Mouse (Mus musculus) testis, adult 2 months (tissue): ENCODE data around the gene Ndst2. TPM values are rescaled to one million over a fixed set of nuclear protein-coding genes. Genes with fewer than 3 reads are reported as not detected.
A peak's percentile ranks its signal among the peaks of the same experiment; 100 is the strongest.

Experiments used
- H3K27ac ChIP-seq: fragments of 200-500 bp; 2 replicates; pipeline ENCODE4 v1.5.1; 2012; ENCODE audit warnings: low read depth, low read length; ENCODE audit not compliant: control insufficient read depth, insufficient read depth
- H3K27me3 ChIP-seq: fragments of 200-500 bp; 2 replicates; pipeline ENCODE4 v1.6.1; 2012; ENCODE audit warnings: mild to moderate bottlenecking, low read length, moderate library complexity; ENCODE audit not compliant: control insufficient read depth, insufficient read depth
- H3K36me3 ChIP-seq: fragments of 200-500 bp; 2 replicates; pipeline ENCODE4 v1.6.1; 2012; ENCODE audit warnings: mild to moderate bottlenecking, low read length; ENCODE audit not compliant: control insufficient read depth, insufficient read depth
- H3K4me1 ChIP-seq: fragments of 200-500 bp; 2 replicates; pipeline ENCODE4 v1.6.1; 2012; ENCODE audit warnings: low read length; ENCODE audit not compliant: control insufficient read depth, insufficient read depth
- H3K4me3 ChIP-seq: fragments of 200-500 bp; 2 replicates; pipeline ENCODE4 v1.5.1; 2012; ENCODE audit warnings: low read depth, mild to moderate bottlenecking, low read length, moderate library complexity, mixed read lengths; ENCODE audit not compliant: control insufficient read depth
- CTCF ChIP-seq: fragments of 200-500 bp; IDR thresholded peaks from 2 replicates; pipeline ENCODE4 v1.5.1; 2012; ENCODE audit warnings: low read depth, mild to moderate bottlenecking, inconsistent platforms, low read length, moderate library complexity; ENCODE audit not compliant: control insufficient read depth, insufficient read depth, insufficient replicate concordance
- POLR2A ChIP-seq: fragments of 200-500 bp; IDR thresholded peaks from 2 replicates; pipeline ENCODE4 v1.6.1; 2012; ENCODE audit warnings: low read depth, mild to moderate bottlenecking, inconsistent platforms, low read length, moderate library complexity; ENCODE audit not compliant: control insufficient read depth
- polyA plus RNA-seq: library from polyadenylated mRNA; depleted of rRNA; stranded (reverse); fragments of >200 nt; gene quantifications from 2 replicates; pipeline ENCODE4 v1.2.3, GENCODE M21; 2012

The Ndst2 gene
- polyA plus RNA-seq, 1 experiment = 33.2 TPM

DNA sequence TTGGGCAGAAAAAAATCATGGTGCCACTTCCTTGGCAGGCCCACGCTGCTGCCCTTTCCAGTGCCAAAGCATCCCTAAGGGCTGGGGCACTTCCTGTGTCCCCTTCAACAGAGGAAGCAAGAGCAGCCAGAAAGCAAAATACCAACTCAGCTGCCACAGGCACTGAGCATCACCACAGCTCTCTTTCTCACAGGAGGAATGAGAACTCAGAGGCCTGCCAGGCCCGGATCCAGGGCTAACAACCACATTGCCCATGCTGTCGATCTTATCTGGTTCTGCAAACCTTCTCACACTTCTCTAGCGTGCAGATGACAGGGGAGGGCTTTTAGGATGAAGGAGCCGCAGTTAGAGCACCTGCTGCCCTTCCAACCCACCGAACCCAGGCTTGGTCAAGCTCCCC is 38.4 kb upstream of the Ndst2 start:
- Histone ChIP-seq H3K27ac (no peak overlapping the region), H3K27me3 (no peaks in the 10 kb centered on the region), H3K4me3 (no peak overlapping the region), H3K36me3 (peaks cover under 1% of the 10 kb centered on the region; the same call in 1 of the 2 replicates), H3K4me1 (peaks cover 10% of the 10 kb centered on the region)
- TF ChIP-seq POLR2A (no peak), CTCF (no peak)

DNA sequence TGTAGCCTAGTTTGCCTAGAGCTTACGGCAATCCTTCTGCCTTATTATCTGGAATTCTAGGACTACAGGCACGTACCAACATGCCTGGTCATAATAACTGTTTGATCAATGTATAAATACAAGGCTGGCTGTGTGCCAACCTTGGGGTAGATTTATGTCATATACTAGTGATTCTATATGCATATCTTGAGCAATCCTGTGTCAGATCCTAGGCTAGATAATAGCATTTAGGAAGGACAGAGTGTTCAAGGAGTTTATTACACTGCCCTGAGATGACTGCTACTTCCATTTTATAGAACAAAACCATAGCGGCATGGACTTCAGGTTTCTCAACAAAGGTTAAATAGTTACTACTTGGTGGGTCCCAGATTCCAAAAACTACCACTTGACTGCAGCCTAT is 37.6 kb upstream of the Ndst2 start:
- Histone ChIP-seq H3K4me1 (peaks cover 10% of the 10 kb centered on the region), H3K27ac (no peak overlapping the region), H3K27me3 (no peaks in the 10 kb centered on the region), H3K36me3 (no peaks in the 10 kb centered on the region; the same call in 1 of the 2 replicates), H3K4me3 (no peak overlapping the region)
- TF ChIP-seq CTCF (no peak), POLR2A (no peak)

DNA sequence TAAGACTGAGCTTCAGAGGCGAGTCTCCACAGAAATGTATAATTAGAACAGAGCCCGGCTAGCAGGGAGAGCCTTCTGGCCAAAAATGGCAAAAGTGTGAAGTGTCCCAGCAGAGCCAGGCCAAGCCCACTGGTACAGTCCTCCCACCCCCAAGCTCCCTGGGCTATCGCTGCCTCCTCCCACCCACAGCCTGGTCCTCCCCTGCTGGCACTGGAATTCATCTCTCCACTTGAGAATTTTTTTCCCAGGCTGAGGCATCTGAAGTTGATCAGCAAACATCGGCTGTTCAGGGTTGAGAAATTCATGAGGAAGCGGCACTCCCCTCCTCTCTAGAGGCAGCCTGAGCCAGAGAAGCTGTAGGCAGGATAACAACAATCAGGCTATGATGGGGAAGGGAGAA is 34.2 kb upstream of the Ndst2 start:
- H3K4me3 ChIP-seq = no peak overlapping the region
- H3K27me3 ChIP-seq = no peaks in the 10 kb centered on the region
- peaks cover 5% of the 10 kb centered on the region for H3K4me1 ChIP-seq
- no peak overlapping the region for H3K27ac ChIP-seq
- TF ChIP-seq CTCF (no peak), POLR2A (no peak)
- no peaks in the 10 kb centered on the region; the same call in 1 of the 2 replicates for H3K36me3 ChIP-seq

DNA sequence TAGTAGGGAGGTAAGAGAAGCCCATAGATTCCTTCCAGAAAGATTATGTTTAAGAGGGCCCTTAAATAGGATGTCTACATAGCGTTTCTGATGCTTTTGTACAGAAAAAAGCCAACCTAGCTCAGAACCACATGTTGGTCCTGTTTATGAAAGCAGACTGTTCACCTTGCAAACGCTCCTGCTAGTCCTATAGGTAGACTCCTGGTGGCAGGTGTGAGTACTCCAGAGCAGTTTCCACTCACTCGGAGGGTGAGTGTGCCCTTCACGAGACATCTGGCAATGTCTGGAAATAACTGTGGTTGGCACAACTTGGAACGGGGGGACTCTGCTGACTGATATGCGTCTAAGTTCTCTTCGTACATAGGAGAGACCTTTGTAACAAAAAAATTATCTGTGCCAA is 33.6 kb upstream of the Ndst2 start:
- 0 out of 2 replicates have a peak overlapping the region, but pooled peaks have one; percentile 27 for H3K27ac ChIP-seq
- no peak for TF ChIP-seq CTCF
- no peak for TF ChIP-seq POLR2A
- peaks cover under 1% of the 10 kb centered on the region; the same call in 1 of the 2 replicates for H3K4me1 ChIP-seq
- no peaks in the 10 kb centered on the region; the same call in 1 of the 2 replicates for H3K36me3 ChIP-seq
- no peaks in the 10 kb centered on the region for H3K27me3 ChIP-seq
- H3K4me3 ChIP-seq = no peak overlapping the region

DNA sequence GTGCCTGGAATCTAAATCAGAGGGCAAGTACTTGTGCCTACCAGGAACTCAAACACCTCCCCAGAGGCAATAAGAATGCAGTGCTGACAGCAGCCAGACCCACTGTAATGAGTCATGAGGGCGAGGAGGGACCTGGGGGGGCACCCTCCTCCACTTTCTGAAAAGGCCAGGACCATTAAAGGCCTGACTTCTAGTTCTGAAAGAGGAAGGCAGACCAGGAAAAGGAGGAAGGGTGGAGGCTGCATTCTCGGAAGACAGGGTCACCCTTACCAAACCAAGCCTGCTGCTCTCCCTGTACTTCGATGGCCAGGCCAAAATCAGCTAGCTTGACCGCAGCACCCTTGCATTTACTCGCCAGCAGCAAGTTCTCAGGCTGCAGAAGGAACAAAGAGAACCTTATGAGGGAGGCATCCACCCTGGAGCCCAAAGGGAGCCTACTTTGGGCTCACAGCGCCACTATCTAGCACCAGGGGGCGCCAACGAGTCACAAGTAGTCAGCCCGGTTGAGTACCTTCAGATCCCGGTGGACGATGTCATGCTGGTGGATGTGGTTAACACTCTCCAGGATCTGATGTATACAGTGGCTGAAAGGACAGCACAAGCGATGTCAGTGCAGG is 31.4 kb upstream of the Ndst2 start:
- no peaks in the 10 kb centered on the region for H3K27me3 ChIP-seq
- H3K36me3 ChIP-seq = no peaks in the 10 kb centered on the region; the same call in 1 of the 2 replicates
- TF ChIP-seq POLR2A (no peak), CTCF (peak; percentile 94)
- no peak overlapping the region for H3K4me3 ChIP-seq
- peak overlapping the region; percentile 10; the same call in 1 of the 2 replicates for H3K27ac ChIP-seq
- no peaks in the 10 kb centered on the region for H3K4me1 ChIP-seq

DNA sequence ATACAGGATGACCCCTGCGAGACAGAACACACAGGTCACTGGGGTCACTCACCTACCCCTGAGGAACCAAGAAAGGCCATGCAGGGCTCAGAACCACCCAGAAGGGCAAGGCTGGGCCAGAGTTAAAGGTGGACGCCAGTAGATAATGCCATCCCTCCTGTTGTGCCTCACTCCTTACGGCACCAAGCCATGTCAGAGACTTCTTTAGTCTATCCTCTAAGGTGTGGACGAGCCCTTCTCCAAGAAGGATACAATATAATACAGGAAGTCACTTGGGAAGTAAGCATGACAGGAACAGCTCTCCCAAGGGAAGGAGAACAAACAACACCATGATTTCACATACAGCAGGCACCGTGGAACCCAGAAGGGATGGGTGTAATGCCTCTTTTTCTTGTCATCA is 30.6 kb upstream of the Ndst2 start:
- Histone ChIP-seq H3K36me3 (peaks cover 2% of the 10 kb centered on the region; the same call in 1 of the 2 replicates), H3K4me3 (no peak overlapping the region), H3K27ac (peak overlapping the region; percentile 10; the same call in 1 of the 2 replicates), H3K4me1 (no peaks in the 10 kb centered on the region), H3K27me3 (no peaks in the 10 kb centered on the region)
- TF ChIP-seq POLR2A (no peak), CTCF (no peak)

DNA sequence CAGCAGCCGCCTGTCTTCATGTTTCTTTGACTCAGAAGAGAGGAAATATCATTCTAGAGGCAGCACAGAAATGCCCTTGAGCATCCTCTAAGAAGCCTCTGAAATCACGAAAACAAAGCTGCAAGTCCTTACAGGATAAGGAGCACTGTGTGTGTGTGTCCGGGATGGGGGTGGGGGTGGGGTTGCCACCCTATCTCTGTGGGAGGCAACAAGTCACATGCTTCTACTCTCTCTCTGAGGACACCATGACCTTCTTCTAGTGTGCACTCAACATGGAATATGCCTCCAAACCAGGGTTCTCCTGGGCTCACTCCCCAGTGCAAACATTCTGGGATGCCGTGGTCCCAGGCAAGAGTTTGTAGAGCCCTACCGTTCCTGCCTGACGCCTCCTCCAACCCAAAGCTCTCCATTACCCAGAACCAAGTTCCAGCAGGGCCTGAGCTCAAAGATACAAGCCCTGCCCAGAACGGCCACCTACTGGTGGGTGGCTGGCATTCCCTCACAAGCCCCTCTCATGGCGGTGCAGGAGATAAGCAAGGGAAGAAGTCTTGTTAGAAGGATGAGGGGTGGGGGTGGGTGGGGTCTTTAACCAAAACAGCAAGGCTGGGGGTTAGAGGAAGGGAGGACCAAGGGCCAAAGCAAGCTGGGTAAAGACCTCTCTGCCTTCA is 24.5 kb upstream of the Ndst2 start:
- H3K27ac ChIP-seq = no peak overlapping the region
- H3K36me3 ChIP-seq = peaks cover 2% of the 10 kb centered on the region
- no peaks in the 10 kb centered on the region for H3K4me1 ChIP-seq
- H3K27me3 ChIP-seq = no peaks in the 10 kb centered on the region
- TF ChIP-seq POLR2A (no peak), CTCF (0 out of 2 replicates have a peak, but pooled peaks have one; percentile 10)
- H3K4me3 ChIP-seq = no peak overlapping the region
